Mouse (Mus musculus) forebrain, embryonic 16.5 days (tissue): ENCODE data around the gene Rxra. TPM values are rescaled to one million over a fixed set of nuclear protein-coding genes. Genes with fewer than 3 reads are reported as not detected.

Experiments
- ATAC-seq: fragments of 200-750 bp; cut with Nextera tagmentation; 2 replicates; pipeline ENCODE4 v1.8.0; 2017; ENCODE audit warnings: mild to moderate bottlenecking, moderate library complexity
- H3K27ac ChIP-seq: fragments of 300-500 bp; sonication (generic); 2 replicates; pipeline ENCODE4 v1.5.1; 2014; ENCODE audit warnings: low read length, control low read depth
- H3K27me3 ChIP-seq: fragments of 300-500 bp; sonication (generic); replicated peaks from 2 replicates; pipeline ENCODE4 v1.6.1; 2014; ENCODE audit warnings: low read length; ENCODE audit not compliant: control insufficient read depth, insufficient read depth
- H3K36me3 ChIP-seq: fragments of 300-500 bp; sonication (generic); 2 replicates; pipeline ENCODE4 v1.6.1; 2014; ENCODE audit not compliant: control insufficient read depth, insufficient read depth
- H3K4me1 ChIP-seq: fragments of 300-500 bp; sonication (generic); replicated peaks from 2 replicates; pipeline ENCODE4 v1.6.1; 2014; ENCODE audit warnings: low read length; ENCODE audit not compliant: control insufficient read depth, insufficient read depth
- H3K4me2 ChIP-seq: fragments of 300-500 bp; sonication (generic); 2 replicates; pipeline ENCODE4 v1.6.1; 2014; ENCODE audit warnings: mild to moderate bottlenecking, low read length, control low read depth
- H3K4me3 ChIP-seq: fragments of 300-500 bp; sonication (generic); replicated peaks from 2 replicates; pipeline ENCODE4 v1.5.1; 2014; ENCODE audit warnings: mild to moderate bottlenecking, low read length, control low read depth
- H3K9ac ChIP-seq: fragments of 300-500 bp; sonication (generic); replicated peaks from 2 replicates; pipeline ENCODE4 v1.6.1; 2014; ENCODE audit warnings: low read depth, low read length, control low read depth
- H3K9me3 ChIP-seq: fragments of 300-500 bp; sonication (generic); 2 replicates; pipeline ENCODE4 v1.6.1; 2016; ENCODE audit warnings: low read length; ENCODE audit not compliant: control insufficient read depth
- WGBS: fragments of 180-500 bp; shearing (Covaris S2); extraction: QIAGEN DNeasy Blood & Tissue Kit; methylation state at CpG from one replicate; pipeline ENCODE4 v1.1.7; 2014; 5-methylcytosine and 5-hydroxymethylcytosine counted together
- polyA plus RNA-seq: library from polyadenylated mRNA; unstranded; fragments of >200 nt; fragmentation: Nextera tagmentation; extraction: Ambion mirVana; gene quantifications from 2 replicates; pipeline ENCODE4 v1.2.1, GENCODE M21; 2015

The Rxra gene
- polyA plus RNA-seq, 1 experiment from 2014 or later, result 2.4 TPM

DNA sequence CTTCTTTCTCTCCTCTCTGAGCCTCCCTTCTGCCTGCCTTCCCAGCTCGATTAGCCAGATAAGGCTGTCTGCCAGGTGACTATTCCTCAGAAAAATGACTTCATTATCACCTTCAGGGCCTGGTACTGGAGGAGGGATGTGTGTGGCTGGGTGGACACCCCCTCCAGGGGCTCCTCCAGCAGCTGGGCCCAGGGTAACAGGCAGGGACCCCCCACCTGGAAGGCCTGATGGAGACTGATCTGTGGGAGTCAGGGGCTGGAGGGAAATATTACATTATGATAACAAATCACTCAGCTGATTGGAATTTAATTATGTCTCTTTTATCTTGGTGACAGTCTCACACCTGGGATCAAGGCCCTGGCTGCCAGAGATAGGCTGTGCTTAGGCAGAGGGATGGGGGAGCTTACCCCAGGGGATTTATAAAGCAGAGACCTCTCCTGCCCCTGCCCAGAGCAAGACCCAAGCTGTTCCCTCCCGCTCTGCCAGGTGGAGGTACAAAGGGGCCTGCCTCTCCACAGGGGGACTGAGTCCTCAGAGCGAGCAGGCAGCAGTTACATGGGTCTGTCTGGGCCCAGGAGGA, 35.2 kb upstream of the Rxra start:
- H3K4me2 ChIP-seq, result no peak overlapping the region
- no peaks in the 10 kb centered on the region for H3K4me1 ChIP-seq
- H3K27ac ChIP-seq, result no peak overlapping the region
- ATAC-seq, result no peak
- no peak overlapping the region for H3K4me3 ChIP-seq
- no peaks in the 10 kb centered on the region for H3K9me3 ChIP-seq
- H3K27me3 ChIP-seq, result no peaks in the 10 kb centered on the region
- no peak overlapping the region for H3K9ac ChIP-seq
- 31% methylated on average over 3 of the region's 3 CpGs for WGBS
- H3K36me3 ChIP-seq, result no peaks in the 10 kb centered on the region

DNA sequence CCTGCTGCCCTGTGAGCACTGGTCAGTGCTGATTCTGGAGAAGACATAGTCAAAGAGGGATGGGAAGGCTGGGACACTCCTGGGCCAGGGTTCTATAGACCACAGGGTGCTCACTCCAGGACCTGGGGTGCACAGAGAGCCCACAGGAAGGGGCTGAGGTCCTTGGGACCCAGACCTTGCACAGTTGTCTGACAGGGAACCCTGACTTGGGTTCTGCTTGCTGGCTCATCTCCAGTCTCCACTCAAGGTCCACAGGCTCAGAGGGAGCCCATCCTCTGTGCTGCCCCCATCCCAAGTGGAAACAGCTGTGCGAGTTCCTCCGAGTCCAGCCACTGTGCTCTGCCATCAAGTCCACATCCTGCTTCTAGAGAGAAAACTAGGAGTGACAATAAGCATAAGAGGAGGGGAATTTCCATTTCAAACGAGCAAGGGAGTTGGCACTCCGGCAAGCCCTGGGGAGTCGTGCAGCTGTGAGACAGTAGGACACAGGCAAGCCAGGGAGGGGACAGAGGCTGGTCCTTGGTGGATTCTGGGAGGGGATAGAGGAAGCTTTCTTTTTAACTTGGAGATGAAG, 31.6 kb upstream of the Rxra start:
- Histone ChIP-seq H3K4me1 (no peaks in the 10 kb centered on the region), H3K9ac (no peak overlapping the region), H3K36me3 (no peaks in the 10 kb centered on the region), H3K4me2 (no peak overlapping the region), H3K4me3 (no peak overlapping the region), H3K27ac (no peak overlapping the region), H3K9me3 (no peaks in the 10 kb centered on the region), H3K27me3 (no peaks in the 10 kb centered on the region)
- ATAC-seq, result no peak
- 33% methylated on average over 5 of the region's 5 CpGs for WGBS

- H3K27ac ChIP-seq, result no peak overlapping the region
- WGBS, result 50% methylated on average over 3 of the region's 3 CpGs
- no peak for ATAC-seq
- H3K27me3 ChIP-seq, result no peaks in the 10 kb centered on the region
- no peak overlapping the region for H3K4me3 ChIP-seq
- no peaks in the 10 kb centered on the region for H3K4me1 ChIP-seq
- H3K36me3 ChIP-seq, result no peaks in the 10 kb centered on the region
- H3K9me3 ChIP-seq, result no peaks in the 10 kb centered on the region
- H3K9ac ChIP-seq, result no peak overlapping the region
- H3K4me2 ChIP-seq, result no peak overlapping the region
These were observed 30.8 kb upstream of the Rxra start for GRCm38 (mm10) chr2:27645471-27645870.

- Histone ChIP-seq H3K9me3 (no peaks in the 10 kb centered on the region), H3K27ac (no peak overlapping the region), H3K27me3 (no peaks in the 10 kb centered on the region), H3K36me3 (no peaks in the 10 kb centered on the region), H3K9ac (no peak overlapping the region), H3K4me1 (no peaks in the 10 kb centered on the region), H3K4me2 (no peak overlapping the region), H3K4me3 (no peak overlapping the region)
- WGBS, result 17% methylated on average over 8 of the region's 8 CpGs
- ATAC-seq, result no peak
These were observed 26.2 kb upstream of the Rxra start for GRCm38 (mm10) chr2:27649862-27650661.

DNA sequence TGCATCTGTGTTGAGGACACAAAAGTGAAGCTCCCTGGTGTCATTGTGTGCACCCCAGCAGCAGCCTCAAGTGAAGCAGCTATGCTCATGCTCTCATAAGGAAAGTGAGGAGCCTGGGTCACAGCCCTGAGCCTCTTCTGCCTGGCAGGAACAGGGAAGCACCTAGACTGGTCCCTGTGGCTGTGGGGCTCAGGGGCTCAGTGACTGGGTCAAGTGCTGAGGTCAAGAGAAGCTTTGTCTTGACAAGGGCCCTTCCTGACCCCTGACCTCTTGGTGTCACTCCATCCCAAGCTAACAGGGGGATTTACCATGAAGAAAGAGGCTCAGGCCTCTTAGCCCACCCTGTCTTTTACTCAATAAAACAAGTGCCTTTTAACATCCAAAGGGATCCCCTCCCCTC, 25.2 kb upstream of the Rxra start:
- Histone ChIP-seq H3K36me3 (no peaks in the 10 kb centered on the region), H3K4me3 (no peak overlapping the region), H3K27me3 (no peaks in the 10 kb centered on the region), H3K9me3 (no peaks in the 10 kb centered on the region), H3K27ac (no peak overlapping the region), H3K4me1 (no peaks in the 10 kb centered on the region), H3K4me2 (no peak overlapping the region), H3K9ac (no peak overlapping the region)
- ATAC-seq, result no peak

GRCm38 (mm10) chr2:27653496-27654030, 22.7 kb upstream of the Rxra start:
- no peak for ATAC-seq
- no peaks in the 10 kb centered on the region for H3K4me1 ChIP-seq
- H3K4me3 ChIP-seq, result no peak overlapping the region
- no peaks in the 10 kb centered on the region for H3K27me3 ChIP-seq
- no peak overlapping the region for H3K4me2 ChIP-seq
- no peaks in the 10 kb centered on the region for H3K36me3 ChIP-seq
- WGBS, result 85% methylated on average over 4 of the region's 5 CpGs
- no peak overlapping the region for H3K27ac ChIP-seq
- H3K9me3 ChIP-seq, result no peaks in the 10 kb centered on the region
- H3K9ac ChIP-seq, result no peak overlapping the region

DNA sequence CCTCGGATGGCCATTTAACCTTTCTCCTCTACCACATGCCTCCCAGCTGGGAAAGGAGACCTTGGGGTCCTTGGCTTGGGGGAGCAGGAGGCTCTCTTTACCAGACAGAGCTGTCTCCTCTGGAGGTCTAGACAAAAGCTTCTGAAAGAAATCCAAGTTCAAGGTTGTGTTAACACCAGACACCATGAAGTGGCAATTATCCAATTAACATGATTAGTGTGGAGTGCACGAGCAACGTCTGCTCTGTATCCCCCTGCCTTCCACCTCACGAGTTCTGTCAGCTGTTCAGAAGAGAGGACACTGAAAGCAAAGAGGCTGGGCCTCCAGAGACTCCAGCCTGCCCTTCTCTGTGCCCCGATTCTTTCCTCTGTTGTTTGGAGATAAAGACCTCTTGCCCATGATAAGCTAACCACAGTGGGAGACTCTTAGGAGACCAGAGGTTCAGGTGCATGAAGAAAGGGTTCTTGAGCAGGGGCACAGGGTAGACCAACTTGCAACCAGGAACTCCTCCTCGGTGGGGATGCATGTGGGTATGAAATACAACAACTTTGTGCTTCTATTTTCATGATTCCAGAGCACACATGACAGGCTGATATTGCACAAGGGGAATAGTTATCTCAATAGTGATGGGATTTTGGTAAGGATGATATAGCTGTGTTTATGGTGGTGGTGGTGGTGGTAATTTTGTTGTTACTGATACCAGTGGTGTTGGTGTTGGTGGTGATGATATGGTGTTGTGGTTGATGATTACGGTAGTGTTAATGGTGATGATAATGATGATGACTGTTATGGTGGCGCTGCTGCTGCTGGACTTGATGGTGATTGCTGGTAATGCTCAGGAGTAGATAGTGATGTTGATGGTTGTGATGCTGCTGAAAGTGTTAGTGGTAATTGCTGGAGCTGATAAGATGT, 21.7 kb upstream of the Rxra start:
- H3K4me3 ChIP-seq, result no peak overlapping the region
- WGBS, result 58% methylated on average over 8 of the region's 8 CpGs
- ATAC-seq, result no peak

GRCm38 (mm10) chr2:27656576-27656975, 19.7 kb upstream of the Rxra start:
- H3K9me3 ChIP-seq, result no peaks in the 10 kb centered on the region
- H3K4me2 ChIP-seq, result no peak overlapping the region
- no peak overlapping the region for H3K9ac ChIP-seq
- H3K27me3 ChIP-seq, result no peaks in the 10 kb centered on the region
- no peaks in the 10 kb centered on the region for H3K4me1 ChIP-seq
- no peaks in the 10 kb centered on the region for H3K36me3 ChIP-seq
- H3K27ac ChIP-seq, result no peak overlapping the region
- no peak overlapping the region for H3K4me3 ChIP-seq
- no peak for ATAC-seq

More for the DNA sequence above, 21.7 kb upstream of the Rxra start:
- H3K9ac ChIP-seq, result no peak overlapping the region
- H3K27me3 ChIP-seq, result no peaks in the 10 kb centered on the region
- H3K27ac ChIP-seq, result no peak overlapping the region
- no peaks in the 10 kb centered on the region for H3K36me3 ChIP-seq
- H3K4me1 ChIP-seq, result no peaks in the 10 kb centered on the region
- no peak overlapping the region for H3K4me2 ChIP-seq
- H3K9me3 ChIP-seq, result no peaks in the 10 kb centered on the region

- no peak overlapping the region for H3K9ac ChIP-seq
- no peaks in the 10 kb centered on the region for H3K9me3 ChIP-seq
- no peak overlapping the region for H3K27ac ChIP-seq
- H3K4me1 ChIP-seq, result peaks cover 6% of the 10 kb centered on the region; the same call in 1 of the 2 replicates
- H3K27me3 ChIP-seq, result no peaks in the 10 kb centered on the region
- no peak for ATAC-seq
- H3K4me3 ChIP-seq, result no peak overlapping the region
- H3K4me2 ChIP-seq, result no peak overlapping the region
- 87% methylated on average over 6 of the region's 6 CpGs for WGBS
- no peaks in the 10 kb centered on the region for H3K36me3 ChIP-seq
These were observed 11.0 kb upstream of the Rxra start for GRCm38 (mm10) chr2:27665284-27665683.
